Mouse (Mus musculus) layer of hippocampus, adult 18-20 months (tissue): ENCODE measurements at regions not wholly inside any gene's neighbourhood (a gene's known extent, or its start where the extent isn't known, plus 50 kb on each side); places are given as distances from the start of the nearest gene placed in this dataset.

ENCODE experiments used
- DNase-seq, 2 experiments: peaks; one replicate each; pipeline ENCODE4 v3.0.0; 2022; ENCODE audit warnings: low spot score in 2 of 2
- microRNA-seq, 2 experiments: library from miRNA; unstranded; fragments of <30 nt; microRNA quantifications; one replicate each; pipeline ENCODE4 v1.2.0; 2021

- no peak for DNase-seq
These were observed 178.3 kb upstream of the Chrm3 start for GRCm38 (mm10) chr13:10538927-10539326.

- peak; percentile 24 to 78 for DNase-seq
These were observed 166.6 kb upstream of the Chrm3 start for GRCm38 (mm10) chr13:10527251-10527650.

- peak in 1 of 2 experiments; percentile 3 for DNase-seq
These were observed 166.0 kb upstream of the Chrm3 start for GRCm38 (mm10) chr13:10526470-10527207.

- DNase-seq: no peak
These were observed 143.6 kb upstream of the Chrm3 start for GRCm38 (mm10) chr13:10504211-10504610.

- DNase-seq: no peak
These were observed 94.7 kb upstream of the Chrm3 start for GRCm38 (mm10) chr13:10455323-10455722.

- no peak for DNase-seq
These were observed 94.0 kb upstream of the Chrm3 start for GRCm38 (mm10) chr13:10454667-10455066.

GRCm38 (mm10) chr13:10451057-10451456 lies 90.4 kb upstream of the Chrm3 start:
- DNase-seq: peak in 1 of 2 experiments; percentile 33

- no peak for DNase-seq
These were observed 88.9 kb upstream of the Chrm3 start for GRCm38 (mm10) chr13:10449502-10449901.

- DNase-seq: no peak
These were observed 87.2 kb upstream of the Chrm3 start for GRCm38 (mm10) chr13:10447806-10448205.

GRCm38 (mm10) chr13:10445679-10446078 lies 85.0 kb upstream of the Chrm3 start:
- DNase-seq: no peak

Small RNA genes lying in the stretch of these regions (microRNA-seq; reads per million reads assigned to microRNA genes)
- 0 reads per million in 2 experiments for gene Gm23415
